ENCODE assay signal across 7 mouse cellular contexts in the genomic region with DNA sequence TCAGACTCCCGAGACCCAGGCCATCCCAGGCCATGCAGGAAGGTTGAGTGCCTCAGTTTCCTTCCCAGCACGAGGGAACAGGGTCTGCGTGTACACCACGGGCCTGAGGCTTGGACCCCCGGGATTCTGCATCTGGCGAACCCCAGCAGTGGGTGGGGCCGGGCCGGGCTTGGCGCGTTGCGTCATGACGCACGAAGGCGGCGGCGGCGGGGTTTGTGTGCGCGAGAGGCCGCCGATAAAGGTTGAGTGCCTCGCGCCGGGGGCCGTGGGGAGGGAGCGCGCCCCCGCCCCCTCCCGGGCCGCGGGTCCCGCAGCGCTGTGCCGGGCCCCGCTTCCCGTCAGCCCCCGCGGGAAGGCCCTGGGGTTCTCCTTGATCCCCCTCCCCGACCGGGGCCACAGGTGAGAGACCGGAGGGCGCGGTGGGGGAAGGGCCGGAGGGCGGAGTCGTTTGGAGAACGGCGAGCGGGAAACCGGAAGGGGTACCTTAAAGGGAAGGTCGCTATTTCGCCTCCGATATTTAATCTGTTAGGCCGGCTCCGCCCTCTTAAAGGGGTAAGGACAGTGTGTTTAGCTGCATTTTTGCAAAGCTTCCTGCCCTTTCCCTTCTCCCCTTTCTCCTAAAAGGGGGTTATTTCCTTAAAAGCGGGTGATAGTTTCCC. TPM values are rescaled to one million over a fixed set of nuclear protein-coding genes. Genes with fewer than 3 reads are reported as not detected.
DNase-seq lines count a peak whose midpoint lies in the region; ATAC-seq lines count a peak whose summit lies in the region.

A gene (plus strand): TSS at position 211 of the 659 bp plus-strand sequence.

- no peaks in the 10 kb centered on the region for H3K9me3 ChIP-seq in intestine, embryonic 16.5 days (ENCODE audit: control insufficient read depth, low read length)
- H3K9me3 ChIP-seq in midbrain, embryonic 11.5 days (ENCODE audit: control insufficient read depth, low read length), result no peaks in the 10 kb centered on the region

- H3K4me3 ChIP-seq in intestine, embryonic 16.5 days (ENCODE audit: low read length), result peak within 1 kb of the TSS; percentile 69
- H3K4me3 ChIP-seq in midbrain, embryonic 11.5 days (ENCODE audit: low read depth, low read length), result peak within 1 kb of the TSS; percentile 79

- intact Hi-C loops in left cerebral cortex, postnatal 36 days (cut with DNase I), result no loop called here

- peak; percentile 91 for ATAC-seq in intestine, embryonic 16.5 days
- ATAC-seq in midbrain, embryonic 11.5 days (ENCODE audit: low FRiP score), result peak; percentile 94

- peaks cover 18% of the 10 kb centered on the region for H3K4me1 ChIP-seq in intestine, embryonic 16.5 days (ENCODE audit: control insufficient read depth, insufficient read depth, low read length)
- H3K4me1 ChIP-seq in midbrain, embryonic 11.5 days (ENCODE audit: control insufficient read depth, insufficient read depth, low read length), result peaks cover 14% of the 10 kb centered on the region

- H3K27ac ChIP-seq in intestine, embryonic 16.5 days (ENCODE audit: low read length), result peak within 1 kb of the TSS; percentile 96
- H3K27ac ChIP-seq in midbrain, embryonic 11.5 days (ENCODE audit: low read depth, low read length), result peak within 1 kb of the TSS; percentile 94

- H3K4me2 ChIP-seq in intestine, embryonic 16.5 days (ENCODE audit: low read depth, low read length), result peak within 1 kb of the TSS; percentile 87
- H3K4me2 ChIP-seq in midbrain, embryonic 11.5 days, result peak within 1 kb of the TSS; percentile 67

- H3K9ac ChIP-seq in intestine, embryonic 16.5 days (ENCODE audit: low read depth, low read length), result peak within 1 kb of the TSS; percentile 85
- peak within 1 kb of the TSS; percentile 96 for H3K9ac ChIP-seq in midbrain, embryonic 11.5 days (ENCODE audit: low read length)

- under 1% methylated on average over 56 of the region's 56 CpGs for WGBS in intestine, embryonic 16.5 days
- under 1% methylated on average over 47 of the region's 56 CpGs for WGBS in midbrain, embryonic 11.5 days

- H3K36me3 ChIP-seq in intestine, embryonic 16.5 days (ENCODE audit: control insufficient read depth, insufficient read depth, low read length), result peaks cover 13% of the 10 kb centered on the region
- H3K36me3 ChIP-seq in midbrain, embryonic 11.5 days (ENCODE audit: control insufficient read depth, insufficient read depth, low read length), result peaks cover 7% of the 10 kb centered on the region

- H3K27me3 ChIP-seq in intestine, embryonic 16.5 days (replicated peaks; ENCODE audit: control insufficient read depth, insufficient read depth, low read length), result no peaks in the 10 kb centered on the region
- H3K27me3 ChIP-seq in midbrain, embryonic 11.5 days (ENCODE audit: control insufficient read depth, insufficient read depth, low read length), result no peaks in the 10 kb centered on the region; the same call in 1 of the 2 replicates

- DNase-seq in adrenal gland, adult 8-10 months, result peak; percentile 87
- peak; percentile 97 for DNase-seq in embryo, embryonic 9.5 days (ENCODE audit: extremely low spot score)
- DNase-seq in gastrocnemius, postnatal 4 days (ENCODE audit: low spot score in 2 of 2), result peak; percentile 89 to 94
- DNase-seq in left cerebral cortex, postnatal 36 days (ENCODE audit: low spot score in 2 of 2), result peak; percentile 95 to 97
- peak; percentile 99 for DNase-seq in midbrain, embryonic 11.5 days (ENCODE audit: low spot score, missing footprints)
- DNase-seq in skeletal muscle tissue, adult 2 months (ENCODE audit: low read depth, low spot score), result peak; percentile 88

RNA-seq across cellular contexts. Expression of the gene that starts here (rescaled TPM):
- 10 to 100 TPM; 14.4 to 20.6 (median 16.2) TPM for total RNA-seq in adrenal gland, adult 8-10 months (2022)
- total RNA-seq in gastrocnemius, postnatal 4 days (2021), result 10 to 100 TPM; 14.0 to 14.6 TPM
- 2.7 TPM in 2 replicates for polyA plus RNA-seq in intestine, embryonic 16.5 days (2015; fragmentation: Nextera tagmentation; extraction: Ambion mirVana)
- 10 to 100 TPM; 14.0 to 17.0 TPM for total RNA-seq in left cerebral cortex, postnatal 36 days (2021)
- polyA plus RNA-seq in midbrain, embryonic 11.5 days (2014; fragmentation: Nextera tagmentation; extraction: Ambion mirVana), result 3.5 and 3.8 TPM in 2 replicates

Comparison
In these comparisons a context has a peak if more than half of its experiments do, and no peak if none do; other contexts are left out.
1. Peak in every context shown above with its lines: DNase-seq, ATAC-seq, H3K4me3 ChIP-seq and H3K27ac ChIP-seq.